Mouse (Mus musculus): ENCODE results near the gene Olfr1269.

Olfr1269 gene

DNA sequence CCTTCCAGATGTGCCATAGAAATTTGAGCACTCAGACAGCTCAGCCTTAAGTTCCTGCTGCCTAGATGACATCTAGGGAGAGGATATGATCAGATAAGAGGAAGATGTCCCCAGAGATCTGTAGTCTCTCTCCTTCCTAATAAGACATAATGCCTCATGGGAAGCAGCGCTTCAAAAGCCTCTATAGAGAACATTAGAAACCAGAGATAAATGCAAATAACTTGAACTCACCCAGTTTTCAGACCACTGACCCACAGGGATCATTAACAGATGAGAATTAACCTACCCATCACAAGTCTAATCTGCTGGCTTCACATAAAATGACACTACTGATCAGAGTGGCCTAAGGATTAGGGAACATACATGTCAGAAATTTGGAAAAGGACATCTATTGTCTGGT lies at the start of gene Olfr1269:
TSS of gene Olfr1269 (minus strand) at position 101 of the 400 bp plus-strand sequence.
- DNase-seq = no peak

DNA sequence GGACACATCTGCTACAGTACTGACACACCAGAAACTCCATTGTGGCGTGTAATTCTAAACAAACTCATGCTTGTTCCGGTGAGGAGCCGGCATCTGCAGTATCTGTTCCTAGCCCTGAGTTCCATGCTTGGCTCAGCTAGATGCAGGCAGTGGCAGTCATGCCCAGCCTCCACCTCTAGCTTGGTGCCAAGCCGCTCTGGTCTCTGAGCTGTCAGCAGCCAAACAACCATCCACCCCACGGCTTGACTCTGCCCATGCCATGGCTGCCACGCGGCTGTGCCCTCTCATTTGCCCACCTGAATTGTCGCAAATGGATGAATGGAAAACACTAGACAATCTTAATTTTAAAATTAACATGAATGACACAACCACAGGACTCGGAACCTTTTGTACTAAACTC lies 32.7 kb upstream of the Olfr1269 start:
- DNase-seq = no peak

DNA sequence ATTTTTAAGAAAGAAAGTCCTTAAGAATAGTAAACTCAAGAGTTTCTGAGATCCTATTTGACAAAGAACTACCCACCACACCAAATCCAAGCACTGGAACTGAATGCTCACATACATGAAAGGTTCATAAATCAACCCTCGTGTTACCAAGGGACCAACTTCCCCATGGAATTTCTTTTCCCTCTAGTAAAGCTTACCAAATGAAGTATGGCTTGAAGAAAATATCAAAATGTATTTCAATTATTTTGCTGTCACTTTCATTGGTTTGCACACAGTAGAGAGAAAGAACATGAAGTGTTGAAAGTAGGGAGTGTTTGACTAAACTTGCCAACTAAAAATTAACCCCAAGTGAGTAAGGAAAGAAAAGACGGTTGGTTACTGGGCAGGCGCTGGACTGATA lies 31.8 kb upstream of the Olfr1269 start, which contains the start of gene Olfr1270:
TSS of gene Olfr1270 (minus strand) at position 101 of the 400 bp plus-strand sequence.
- DNase-seq = no peak

DNA sequence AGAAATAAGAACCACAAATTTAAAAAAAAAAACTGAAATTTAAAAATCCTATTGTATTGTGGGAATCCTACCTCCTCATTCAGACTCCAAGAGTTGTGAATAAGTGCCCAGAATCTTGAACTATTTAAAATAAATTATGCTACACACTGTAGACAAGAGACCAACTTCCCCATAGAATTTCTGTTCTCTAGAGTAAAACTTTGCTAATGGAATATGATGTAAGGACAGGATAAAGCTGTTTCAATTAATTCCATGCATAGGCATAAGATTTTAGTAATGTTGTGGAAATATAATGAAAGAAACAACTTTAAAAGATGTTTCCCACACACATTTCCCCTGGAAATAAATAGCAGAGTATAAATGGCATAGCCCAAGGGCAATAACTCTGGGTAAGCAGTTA lies 21.0 kb upstream of the Olfr1269 start, which contains the start of gene Olfr32:
TSS of gene Olfr32 (minus strand) at position 101 of the 400 bp plus-strand sequence.
- no peak for DNase-seq

DNA sequence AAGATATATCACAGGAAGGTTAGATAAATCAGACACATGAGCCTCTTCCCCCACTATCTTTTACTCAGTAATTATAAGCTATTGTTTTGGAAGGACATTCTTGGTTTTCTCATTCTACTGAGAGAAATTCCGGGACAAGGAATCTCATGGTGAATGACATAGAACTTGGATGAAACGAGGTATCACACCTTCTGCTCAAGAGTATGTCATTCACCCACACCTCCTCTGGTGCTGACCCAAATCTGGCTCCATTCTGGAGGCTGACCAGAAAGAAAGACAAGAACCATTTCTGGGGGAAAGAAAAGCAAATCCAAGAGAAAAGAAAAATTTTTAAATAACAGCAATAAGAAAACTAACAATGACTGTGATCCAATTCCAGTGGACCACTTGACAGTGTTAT lies 51.1 kb downstream of the Olfr1269 start:
- no peak for DNase-seq
